Mouse (Mus musculus) embryonic facial prominence, embryonic 10.5 days (tissue): ENCODE results near the gene Hck. TPM values are rescaled to one million over a fixed set of nuclear protein-coding genes. Genes with fewer than 3 reads are reported as not detected.

Source experiments
- DNase-seq: peaks from one replicate; pipeline ENCODE4 v3.0.0-alpha.2; 2017; ENCODE audit warnings: low spot score
- H3K27ac ChIP-seq: fragments of 300-500 bp; sonication (generic); replicated peaks from 2 replicates; pipeline ENCODE4 v1.5.1; 2016; ENCODE audit warnings: mild to moderate bottlenecking
- H3K27me3 ChIP-seq: fragments of 300-500 bp; sonication (generic); replicated peaks from 2 replicates; pipeline ENCODE4 v1.6.1; 2016; ENCODE audit warnings: low read depth, mild to moderate bottlenecking; ENCODE audit not compliant: poor library complexity, severe bottlenecking
- H3K36me3 ChIP-seq: fragments of 300-500 bp; sonication (generic); replicated peaks from 2 replicates; pipeline ENCODE4 v1.6.1; 2016; ENCODE audit warnings: mild to moderate bottlenecking, moderate library complexity
- H3K4me1 ChIP-seq: fragments of 300-500 bp; sonication (generic); 2 replicates; pipeline ENCODE4 v1.6.1; 2016
- H3K4me3 ChIP-seq: fragments of 300-500 bp; sonication (generic); 2 replicates; pipeline ENCODE4 v1.5.1; 2016; ENCODE audit warnings: mild to moderate bottlenecking, moderate library complexity
- H3K9me3 ChIP-seq: fragments of 300-500 bp; sonication (generic); 2 replicates; pipeline ENCODE4 v1.6.1; 2016; ENCODE audit warnings: mild to moderate bottlenecking
- WGBS: fragments of 180-500 bp; shearing (Covaris S2); methylation state at CpG from one replicate; pipeline ENCODE4 v1.1.7; 2016; 5-methylcytosine and 5-hydroxymethylcytosine counted together
- polyA plus RNA-seq: library from polyadenylated mRNA; unstranded; fragments of >200 nt; fragmentation: Nextera tagmentation; extraction: Ambion mirVana; gene quantifications from 2 replicates; pipeline ENCODE4 v1.2.1, GENCODE M21; 2016

Gene Hck
- 1.3 and 1.4 TPM in 2 replicates for polyA plus RNA-seq

GRCm38 (mm10) chr2:153108313-153109264 lies at the start of gene Hck:
TSS of gene Hck (plus strand) at chr2:153108468.
- peaks cover 70% of the 10 kb centered on the region for H3K27me3 ChIP-seq
- H3K4me1 ChIP-seq = peaks cover 17% of the 10 kb centered on the region
- 4% methylated on average over 52 of the region's 52 CpGs for WGBS
- peak within 1 kb of the TSS; percentile 63 for H3K4me3 ChIP-seq
- DNase-seq = peak; percentile 55
- no peaks in the 10 kb centered on the region for H3K36me3 ChIP-seq
- no peak within 1 kb of the TSS; the same call in 1 of the 2 replicates for H3K27ac ChIP-seq
- H3K9me3 ChIP-seq = no peaks in the 10 kb centered on the region

GRCm38 (mm10) chr2:153060216-153060615 lies 48.1 kb upstream of the Hck start:
- H3K27me3 ChIP-seq = peaks cover 11% of the 10 kb centered on the region
- H3K36me3 ChIP-seq = no peaks in the 10 kb centered on the region
- no peaks in the 10 kb centered on the region for H3K9me3 ChIP-seq
- H3K4me1 ChIP-seq = peaks cover 8% of the 10 kb centered on the region; the same call in 1 of the 2 replicates
- no peak for DNase-seq
- no peak overlapping the region for H3K27ac ChIP-seq
- no peak overlapping the region for H3K4me3 ChIP-seq
- WGBS = 90% methylated on average over 7 of the region's 7 CpGs

DNA sequence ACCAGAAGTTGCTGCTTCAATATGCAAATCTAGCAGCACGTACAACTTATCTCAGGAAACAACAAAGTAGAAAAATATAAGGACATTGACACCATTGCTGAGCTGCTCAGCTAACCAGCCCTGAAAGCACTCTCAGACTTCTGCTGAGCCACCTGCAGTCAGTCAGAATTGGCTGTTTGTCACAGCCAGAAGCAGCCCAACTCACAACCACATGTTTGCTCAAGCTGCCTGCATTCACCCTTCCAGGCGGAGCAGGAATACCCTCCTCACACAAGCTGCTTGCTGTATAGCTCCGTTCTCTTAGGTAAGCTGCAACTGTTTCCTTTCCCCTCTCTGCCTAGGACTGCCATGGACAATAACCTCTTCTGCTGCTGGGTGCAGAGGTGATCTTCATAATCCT lies 44.9 kb upstream of the Hck start:
- H3K9me3 ChIP-seq = no peaks in the 10 kb centered on the region
- H3K36me3 ChIP-seq = no peaks in the 10 kb centered on the region
- peaks cover 12% of the 10 kb centered on the region; the same call in 1 of the 2 replicates for H3K4me1 ChIP-seq
- H3K27me3 ChIP-seq = peaks cover 37% of the 10 kb centered on the region
- no peak overlapping the region for H3K27ac ChIP-seq
- 50% methylated on average over 3 of the region's 3 CpGs for WGBS
- no peak for DNase-seq
- no peak overlapping the region for H3K4me3 ChIP-seq

DNA sequence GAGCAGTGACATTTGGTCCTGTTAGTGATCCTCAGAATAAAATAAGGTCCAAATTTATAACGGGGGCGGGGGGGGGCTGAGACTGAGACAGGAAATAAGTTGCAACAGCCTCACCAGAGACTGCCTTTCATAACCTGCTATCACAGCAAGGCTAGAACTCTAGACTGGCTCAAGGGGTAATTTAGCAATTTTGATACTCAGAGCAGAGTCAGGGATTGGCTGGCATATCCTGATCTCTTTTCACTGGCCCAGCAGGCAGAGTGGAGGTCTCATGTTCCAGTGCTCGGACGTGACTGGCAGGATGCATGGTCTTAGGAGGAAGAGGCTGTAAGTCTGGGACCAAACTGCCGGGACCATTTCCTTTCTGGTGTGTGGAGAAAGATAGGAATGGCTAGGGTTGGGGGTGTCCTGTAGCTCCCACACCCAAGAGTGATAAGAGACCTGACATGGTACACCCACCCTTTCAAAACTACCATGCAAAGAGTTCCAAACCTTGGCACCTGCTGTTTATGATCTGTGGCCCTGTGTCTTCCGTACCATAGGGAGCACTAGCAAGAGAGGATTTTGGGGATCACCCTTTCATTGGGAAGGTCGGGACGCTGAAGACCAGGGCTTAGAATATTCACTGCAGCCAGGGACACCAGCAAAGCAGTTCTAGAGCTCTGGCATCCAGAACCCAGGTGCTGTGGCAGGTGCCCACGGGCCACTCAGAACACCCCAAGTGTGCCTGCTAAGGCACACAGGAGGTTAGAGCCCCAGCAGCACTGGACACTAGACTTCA lies 43.9 kb upstream of the Hck start:
- DNase-seq = no peak
- H3K9me3 ChIP-seq = no peaks in the 10 kb centered on the region
- no peak overlapping the region for H3K4me3 ChIP-seq
- H3K4me1 ChIP-seq = peaks cover 12% of the 10 kb centered on the region; the same call in 1 of the 2 replicates
- 69% methylated on average over 9 of the region's 9 CpGs for WGBS
- no peak overlapping the region for H3K27ac ChIP-seq
- no peaks in the 10 kb centered on the region for H3K36me3 ChIP-seq
- peaks cover 41% of the 10 kb centered on the region for H3K27me3 ChIP-seq

- DNase-seq = no peak
- no peaks in the 10 kb centered on the region for H3K36me3 ChIP-seq
- H3K27ac ChIP-seq = no peak within 1 kb of the TSS
- H3K9me3 ChIP-seq = no peaks in the 10 kb centered on the region
- peaks cover 12% of the 10 kb centered on the region; the same call in 1 of the 2 replicates for H3K4me1 ChIP-seq
- H3K4me3 ChIP-seq = 0 out of 2 replicates have a peak within 1 kb of the TSS, but pooled peaks have one; percentile 19
- peaks cover 55% of the 10 kb centered on the region for H3K27me3 ChIP-seq
- 55% methylated on average over 12 of the region's 12 CpGs for WGBS
Measured at GRCm38 (mm10) chr2:153065747-153066508, 42.3 kb upstream of the Hck start, which contains the start of gene Ccm2l. TSS of gene Ccm2l (plus strand) at chr2:153065955.

- H3K9me3 ChIP-seq = no peaks in the 10 kb centered on the region
- H3K27me3 ChIP-seq = peaks cover 66% of the 10 kb centered on the region
- DNase-seq = no peak
- peaks cover 19% of the 10 kb centered on the region for H3K4me1 ChIP-seq
- H3K27ac ChIP-seq = no peak overlapping the region
- no peak overlapping the region; the same call in 1 of the 2 replicates for H3K4me3 ChIP-seq
- 39% methylated on average over 6 of the region's 6 CpGs for WGBS
- no peaks in the 10 kb centered on the region for H3K36me3 ChIP-seq
Measured at GRCm38 (mm10) chr2:153066991-153067390, 41.3 kb upstream of the Hck start.

DNA sequence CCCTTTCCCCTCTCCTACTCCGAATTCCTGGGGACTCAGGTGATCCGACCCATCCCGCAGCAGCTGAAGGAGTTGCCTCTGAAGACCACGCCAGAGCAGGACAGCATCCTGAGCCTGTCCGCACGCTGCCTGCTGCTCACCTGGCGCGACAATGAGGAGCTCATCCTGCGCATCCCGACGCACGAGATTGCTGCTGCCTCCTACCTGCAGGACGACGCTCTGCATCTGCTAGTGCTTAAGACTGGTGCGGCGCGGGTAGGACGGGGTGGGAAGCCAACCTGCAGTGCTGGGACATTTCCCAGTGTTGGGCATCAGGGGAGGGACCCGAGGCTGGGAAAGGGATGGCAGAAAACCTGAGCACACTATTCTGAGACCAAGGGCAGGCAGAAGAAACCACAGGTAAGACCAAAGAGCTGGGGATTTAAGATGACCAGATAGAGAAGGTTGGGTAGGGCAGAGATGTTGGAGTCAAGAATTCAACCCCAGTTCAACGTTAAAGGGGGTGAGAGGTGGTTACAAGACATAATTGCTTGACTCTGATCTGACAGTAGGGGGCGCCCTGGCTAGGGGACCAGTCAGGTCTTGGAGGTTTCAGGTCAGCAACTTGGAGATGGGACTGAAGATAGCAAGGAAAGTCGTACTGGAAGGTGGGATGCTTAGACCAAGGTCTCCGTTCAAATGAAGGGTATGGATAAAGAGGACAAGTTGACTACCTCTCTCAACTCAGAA lies 37.3 kb upstream of the Hck start:
- Histone ChIP-seq H3K27me3 (peaks cover 95% of the 10 kb centered on the region), H3K4me3 (peak overlapping the region; percentile 53; the same call in 1 of the 2 replicates), H3K4me1 (peaks cover 12% of the 10 kb centered on the region), H3K27ac (no peak overlapping the region), H3K9me3 (no peaks in the 10 kb centered on the region), H3K36me3 (no peaks in the 10 kb centered on the region)
- WGBS = 6% methylated on average over 23 of the region's 23 CpGs
- peak; percentile 45 for DNase-seq

DNA sequence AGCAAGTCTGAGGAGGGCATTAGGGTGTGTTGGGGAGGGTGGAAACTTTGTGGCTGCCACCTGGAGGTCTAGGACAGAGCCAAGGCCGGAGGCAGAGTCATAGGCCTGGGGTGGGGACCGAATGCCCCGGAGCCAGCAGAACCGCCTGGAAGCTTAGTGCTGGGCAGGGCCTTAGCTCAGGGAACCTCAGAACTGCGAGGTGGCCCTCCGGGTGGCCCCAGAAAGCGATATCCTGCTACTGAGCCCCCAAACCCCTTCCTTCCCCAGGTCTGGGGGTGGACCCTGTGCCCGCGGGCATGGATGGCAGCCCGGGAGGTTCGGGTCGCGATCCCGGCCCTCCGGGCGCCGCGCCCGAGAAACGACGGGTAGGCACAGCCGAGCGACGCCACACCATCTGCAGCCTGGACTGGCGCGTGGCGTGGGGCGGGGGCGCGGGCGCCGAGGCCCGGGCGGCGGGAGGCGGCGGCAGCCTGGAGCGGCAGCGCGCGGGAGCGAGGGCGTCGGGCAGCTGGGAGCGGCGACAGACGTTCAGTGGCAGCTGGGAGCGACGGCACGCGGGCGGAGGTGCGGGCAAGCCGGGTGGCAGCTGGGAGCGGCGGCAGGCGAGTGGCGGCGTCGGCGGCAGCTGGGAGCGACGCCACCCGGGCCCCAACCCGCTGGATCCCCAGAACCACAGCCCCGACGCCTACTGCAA lies 36.6 kb upstream of the Hck start:
- Histone ChIP-seq H3K9me3 (no peaks in the 10 kb centered on the region), H3K36me3 (no peaks in the 10 kb centered on the region), H3K4me3 (peak overlapping the region; percentile 53), H3K27me3 (peaks cover 87% of the 10 kb centered on the region), H3K27ac (peak overlapping the region; percentile 30; the same call in 1 of the 2 replicates), H3K4me1 (peaks cover 13% of the 10 kb centered on the region)
- peak; percentile 42 for DNase-seq
- 7% methylated on average over 67 of the region's 67 CpGs for WGBS

- Histone ChIP-seq H3K27me3 (peaks cover 57% of the 10 kb centered on the region), H3K4me3 (no peak overlapping the region), H3K27ac (no peak overlapping the region), H3K9me3 (no peaks in the 10 kb centered on the region), H3K4me1 (peaks cover 13% of the 10 kb centered on the region), H3K36me3 (no peaks in the 10 kb centered on the region)
- no peak for DNase-seq
- WGBS = 90% methylated on average over 10 of the region's 10 CpGs
Measured at GRCm38 (mm10) chr2:153074651-153075050, 33.6 kb upstream of the Hck start.

DNA sequence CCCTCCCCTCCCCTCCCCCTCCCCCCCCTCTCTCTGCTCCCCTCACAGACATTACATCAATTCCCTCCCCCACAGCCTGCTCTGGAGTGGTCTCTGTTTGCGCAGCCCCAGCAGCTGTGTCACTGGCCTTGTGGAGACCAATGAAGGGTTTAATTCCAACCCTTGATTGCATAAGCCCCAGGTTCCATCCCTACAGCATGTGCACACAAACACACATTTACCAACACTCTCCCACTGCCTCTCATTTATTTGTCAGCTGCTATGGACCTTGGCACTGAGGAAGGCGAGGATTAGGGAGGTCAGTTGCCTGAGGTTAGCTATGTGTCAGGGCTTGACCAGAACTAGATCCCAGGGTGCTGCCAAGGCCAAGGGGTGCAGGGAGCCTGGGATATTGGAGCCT lies 32.3 kb upstream of the Hck start:
- WGBS = 61% methylated on average over 2 of the region's 2 CpGs
- no peak for DNase-seq
- H3K27me3 ChIP-seq = peaks cover 44% of the 10 kb centered on the region
- H3K4me3 ChIP-seq = no peak overlapping the region
- H3K27ac ChIP-seq = no peak overlapping the region
- no peaks in the 10 kb centered on the region for H3K9me3 ChIP-seq
- peaks cover 15% of the 10 kb centered on the region for H3K4me1 ChIP-seq
- no peaks in the 10 kb centered on the region for H3K36me3 ChIP-seq
